Mouse (Mus musculus) CH12.LX (cell line): ENCODE data around the gene D630039A03Rik. TPM values are rescaled to one million over a fixed set of nuclear protein-coding genes. Genes with fewer than 3 reads are reported as not detected.
A peak's percentile ranks its signal among the peaks of the same experiment; 100 is the strongest.

Experiments
- DNase-seq: peaks from one replicate; pipeline ENCODE4 v3.0.0-alpha.2; 2013; ENCODE audit errors: extremely low read depth
- H3K27ac ChIP-seq: 2 replicates; pipeline ENCODE4 v1.5.1; 2012; ENCODE audit warnings: low read depth, mild to moderate bottlenecking, control low read depth, moderate library complexity; ENCODE audit not compliant: insufficient read depth
- H3K27me3 ChIP-seq: replicated peaks from 2 replicates; pipeline ENCODE3; 2012; ENCODE audit warnings: inconsistent platforms
- H3K36me3 ChIP-seq, 2 experiments: replicated peaks in 1 of 2; 2 replicates each; pipeline versions ENCODE3 to v1.6.1; 2012; ENCODE audit warnings: inconsistent platforms in 1 of 2, low read length in 1 of 2, mild to moderate bottlenecking in 1 of 2, mixed read lengths in 1 of 2, moderate library complexity in 1 of 2; ENCODE audit not compliant: control insufficient read depth in 1 of 2, insufficient read depth in 1 of 2
- H3K4me1 ChIP-seq, 2 experiments: 2 replicates each; pipeline ENCODE4 v1.6.1; 2012; ENCODE audit warnings: inconsistent platforms in 1 of 2, moderate library complexity in 1 of 2; ENCODE audit not compliant: insufficient read depth in 2 of 2, control insufficient read depth in 1 of 2
- H3K4me2 ChIP-seq: 2 replicates; pipeline ENCODE4 v1.6.1; 2012; ENCODE audit warnings: low read depth, mild to moderate bottlenecking, control low read depth; ENCODE audit not compliant: poor library complexity, insufficient read depth, severe bottlenecking
- H3K4me3 ChIP-seq, 3 experiments: fragments of 150-350 bp in 1 of 3; sonication (generic) in 1 of 3; replicated peaks in 1 of 3; 2 replicates each; pipeline versions ENCODE3 to v1.5.1; 2011 to 2012; ENCODE audit warnings: low read depth in 2 of 3, low read length in 2 of 3, mild to moderate bottlenecking in 2 of 3, moderate library complexity in 2 of 3, control low read depth in 1 of 3, improper control_type of control experiment in 1 of 3, inconsistent platforms in 1 of 3, mixed read lengths in 1 of 3; ENCODE audit not compliant: poor library complexity in 1 of 3
- H3K79me2 ChIP-seq: replicated peaks from 2 replicates; pipeline ENCODE4 v1.6.1; 2012; ENCODE audit warnings: mild to moderate bottlenecking, moderate library complexity; ENCODE audit not compliant: control insufficient read depth, poor library complexity, insufficient read depth, severe bottlenecking; ENCODE audit errors: extremely low read depth
- H3K9ac ChIP-seq: 2 replicates; pipeline ENCODE4 v1.6.1; 2012; ENCODE audit warnings: low read depth, mild to moderate bottlenecking, control low read depth, moderate library complexity; ENCODE audit not compliant: insufficient read depth
- H3K9me3 ChIP-seq: replicated peaks from 2 replicates; pipeline ENCODE3; 2012; ENCODE audit warnings: low read length, inconsistent platforms, mixed read lengths
- CHD2 ChIP-seq: IDR thresholded peaks from 2 replicates; pipeline ENCODE4 v1.6.1; 2011; ENCODE audit warnings: low read length, improper control_type of control experiment
- ETS1 ChIP-seq: conservative IDR thresholded peaks from 2 replicates; pipeline ENCODE4 v1.6.1; 2012; ENCODE audit warnings: low read depth, mild to moderate bottlenecking, inconsistent platforms, low read length, improper control_type of control experiment, moderate library complexity
- GABPA ChIP-seq: IDR thresholded peaks from 2 replicates; pipeline ENCODE4 v1.6.1; 2012; ENCODE audit warnings: low read depth, low read length, improper control_type of control experiment, inconsistent platforms; ENCODE audit not compliant: insufficient replicate concordance
- IRF4 ChIP-seq: IDR thresholded peaks from 2 replicates; pipeline ENCODE4 v1.6.1; 2014; ENCODE audit warnings: low read depth, mild to moderate bottlenecking, inconsistent platforms, low read length, improper control_type of control experiment
- MEF2A ChIP-seq: IDR thresholded peaks from 2 replicates; pipeline ENCODE4 v1.6.1; 2014; ENCODE audit warnings: low read depth, mild to moderate bottlenecking, inconsistent platforms, low read length, improper control_type of control experiment, borderline replicate concordance
- NRF1 ChIP-seq: IDR thresholded peaks from 2 replicates; pipeline ENCODE4 v1.6.1; 2014; ENCODE audit warnings: low read depth, mild to moderate bottlenecking, inconsistent platforms, low read length, improper control_type of control experiment, moderate library complexity
- PAX5 ChIP-seq: IDR thresholded peaks from 2 replicates; pipeline ENCODE4 v1.6.1; 2012; ENCODE audit warnings: low read length, inconsistent platforms, mixed read lengths
- POLR2AphosphoS2 ChIP-seq: IDR thresholded peaks from 2 replicates; pipeline ENCODE4 v1.6.1; 2011; ENCODE audit warnings: low read depth, low read length, improper control_type of control experiment
- SMC3 ChIP-seq: IDR thresholded peaks from 2 replicates; pipeline ENCODE4 v1.6.1; 2011; ENCODE audit warnings: low read depth, low read length, improper control_type of control experiment
- TCF12 ChIP-seq: IDR thresholded peaks from 2 replicates; pipeline ENCODE4 v1.6.1; 2014; ENCODE audit warnings: low read depth, mild to moderate bottlenecking, inconsistent platforms, low read length, improper control_type of control experiment
- UBTF ChIP-seq: IDR thresholded peaks from 2 replicates; pipeline ENCODE4 v1.6.1; 2012; ENCODE audit warnings: low read depth, mild to moderate bottlenecking, inconsistent platforms, low read length, improper control_type of control experiment, moderate library complexity
- USF2 ChIP-seq: conservative IDR thresholded peaks from 2 replicates; pipeline ENCODE4 v1.6.1; 2011; ENCODE audit warnings: low read depth, low read length, improper control_type of control experiment
- ZC3H11A ChIP-seq: IDR thresholded peaks from 2 replicates; pipeline ENCODE4 v1.6.1; 2012; ENCODE audit warnings: low read depth, mild to moderate bottlenecking, inconsistent platforms, low read length, improper control_type of control experiment
- dilution Hi-C: fragments of 300-500 bp; cut with MboI; formaldehyde crosslinking; loops from 2 replicates; pipeline ENCODE4 v1.14.3; 2020; ENCODE audit warnings: low sequenced_read_pairs; ENCODE audit not compliant: extremely low pct_unique_long_range_greater_than_20kb, extremely low pct_ligation_motif_present
- in situ Hi-C: fragments of 300-500 bp; cut with MboI; formaldehyde crosslinking; loops from 3 replicates; pipeline ENCODE4 v1.14.3; 2019; ENCODE audit warnings: low sequenced_read_pairs, low pct_ligation_motif_present, low pct_unique_long_range_greater_than_20kb, mixed read lengths
- polyA plus RNA-seq: library from polyadenylated mRNA; unstranded; fragments of >175 nt; gene quantifications from 2 replicates; pipeline ENCODE4 v1.2.1, GENCODE M21; 2012; ENCODE audit warnings: low read depth; ENCODE audit not compliant: insufficient read length
- total RNA-seq, 2 experiments: library from RNA; depleted of rRNA; stranded (reverse); fragments of 300-350 nt in 1 of 2; fragments of >200 nt in 1 of 2; gene quantifications; 2 replicates each; pipeline ENCODE4 v1.2.3; 2012 to 2014

D630039A03Rik gene
- total and polyA plus RNA-seq, 3 experiments = not detected

DNA sequence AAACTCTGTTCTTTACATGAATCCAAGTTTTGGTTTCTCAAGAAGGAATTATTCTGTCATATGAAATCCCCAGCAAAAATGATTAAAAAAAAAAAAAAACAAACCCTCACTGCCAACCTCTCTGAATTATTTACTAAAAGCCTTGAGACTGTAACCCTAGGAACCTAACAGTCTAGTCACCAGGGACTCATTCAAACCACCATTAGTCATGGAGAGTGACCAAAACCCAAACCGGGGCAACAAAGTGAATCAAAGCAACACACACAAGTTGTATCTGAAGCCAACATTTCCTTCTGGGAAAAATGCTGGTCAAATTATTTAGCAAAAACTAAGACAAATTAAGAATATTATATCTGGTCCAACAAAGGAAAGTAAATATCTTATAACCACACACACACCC, 36.8 kb upstream of the D630039A03Rik start:
- no peak overlapping the region for H3K4me3 ChIP-seq
- in situ Hi-C loops = loop anchor here (10.0 kb wide), 1 partner anchor 122 kb away; no protein-coding TSS in a partner anchor
- peaks cover 49% of the 10 kb centered on the region for H3K79me2 ChIP-seq
- H3K27me3 ChIP-seq = no peaks in the 10 kb centered on the region
- dilution Hi-C loops = no loop called here
- H3K9me3 ChIP-seq = peaks cover 10% of the 10 kb centered on the region
- peaks cover 0 to 40% of the 10 kb centered on the region in 2 experiments; a peak in 2 of 4 replicates for H3K4me1 ChIP-seq
- peaks cover 38 to 54% of the 10 kb centered on the region in 2 experiments for H3K36me3 ChIP-seq
- peak; percentile 42 for DNase-seq
- H3K27ac ChIP-seq = no peak overlapping the region
- TF ChIP-seq UBTF (no peak), PAX5 (no peak), ETS1 (no peak), MEF2A (no peak), TCF12 (no peak), ZC3H11A (no peak)
- no peak overlapping the region for H3K9ac ChIP-seq
- no peak overlapping the region for H3K4me2 ChIP-seq

DNA sequence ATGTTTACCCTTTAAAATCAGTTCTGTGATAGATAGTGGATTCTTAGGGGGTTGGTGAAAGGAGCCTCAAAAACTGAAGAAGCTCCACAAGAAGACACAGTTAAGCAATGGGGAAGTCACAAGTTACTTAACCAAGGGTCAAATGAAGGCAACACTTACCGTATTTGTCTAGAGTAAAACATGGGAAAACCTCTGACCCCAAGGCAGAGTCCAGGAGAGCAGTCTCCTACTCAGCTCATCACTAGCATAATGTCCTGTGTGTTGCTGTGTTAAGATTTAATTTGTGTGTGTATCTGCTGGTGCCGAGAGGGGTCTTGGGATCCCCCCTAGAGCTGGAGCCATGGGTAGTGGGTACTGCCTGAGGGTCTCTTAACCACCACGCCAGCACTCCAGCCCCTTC, 36.3 kb upstream of the D630039A03Rik start:
- Histone ChIP-seq H3K4me1 (peaks cover 0 to 37% of the 10 kb centered on the region in 2 experiments; a peak in 2 of 4 replicates), H3K9ac (no peak overlapping the region), H3K36me3 (peaks cover 43 to 58% of the 10 kb centered on the region in 2 experiments), H3K9me3 (peaks cover 10% of the 10 kb centered on the region), H3K27me3 (no peaks in the 10 kb centered on the region), H3K79me2 (peaks cover 49% of the 10 kb centered on the region), H3K4me2 (peak overlapping the region; percentile 16; the same call in 1 of the 2 replicates), H3K27ac (no peak overlapping the region), H3K4me3 (no peak overlapping the region)
- no peak for TF ChIP-seq USF2
- no peak for TF ChIP-seq NRF1
- no peak for TF ChIP-seq IRF4
- no peak for TF ChIP-seq POLR2AphosphoS2
- no peak for TF ChIP-seq UBTF
- no peak for TF ChIP-seq SMC3
- TF ChIP-seq GABPA = no peak
- no peak for DNase-seq
- in situ Hi-C loops = loop anchor here (10.0 kb wide), 1 partner anchor 122 kb away; no protein-coding TSS in a partner anchor
- dilution Hi-C loops = no loop called here

DNA sequence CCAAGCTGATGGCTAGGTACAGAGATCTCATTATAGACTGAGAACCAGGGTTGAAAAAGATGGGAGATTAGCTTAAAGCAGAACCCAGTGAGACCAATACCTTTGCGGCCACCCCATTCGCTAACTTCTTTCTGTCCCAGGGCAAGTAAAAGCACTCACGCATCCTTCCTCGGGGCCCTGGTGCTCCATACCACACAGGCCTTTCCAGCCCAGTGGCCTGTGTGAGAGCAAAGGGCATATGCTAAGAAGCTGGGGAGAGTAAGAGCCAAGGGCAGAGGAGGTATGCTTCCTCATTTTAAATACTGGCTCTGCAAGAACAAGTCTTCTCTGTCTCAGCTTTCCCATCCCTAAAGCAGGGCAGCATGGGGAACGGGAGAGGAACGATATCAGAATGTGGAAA, 33.8 kb upstream of the D630039A03Rik start:
- Histone ChIP-seq H3K27ac (no peak overlapping the region), H3K4me2 (no peak overlapping the region), H3K9ac (no peak overlapping the region), H3K9me3 (peaks cover 10% of the 10 kb centered on the region), H3K4me3 (no peak overlapping the region), H3K4me1 (peaks cover 0 to 37% of the 10 kb centered on the region in 2 experiments; a peak in 2 of 4 replicates), H3K27me3 (no peaks in the 10 kb centered on the region), H3K79me2 (peaks cover 39% of the 10 kb centered on the region), H3K36me3 (peaks cover 58 to 84% of the 10 kb centered on the region in 2 experiments)
- dilution Hi-C loops (no loop called here), in situ Hi-C loops (loop anchor here (10.0 kb wide), 1 partner anchor 125 kb away; no protein-coding TSS in a partner anchor)
- DNase-seq = no peak
- no peak for TF ChIP-seq CHD2
- TF ChIP-seq MEF2A = no peak
- TF ChIP-seq UBTF = no peak
- no peak for TF ChIP-seq ZC3H11A
